In genomic region chr12:87002815-87003214, GRCm38 (mm10) we compare ENCODE assay signal across 23 mouse cellular contexts. TPM values are rescaled to one million over a fixed set of nuclear protein-coding genes. Genes with fewer than 3 reads are reported as not detected.
DNase-seq lines count a peak whose midpoint lies in the region; ATAC-seq lines count a peak whose summit lies in the region.
"Had no signal": no experiment of that assay in that cellular context is flagged by ENCODE, and none has a peak within 500 bp of the region (broad histone marks: within the 10 kb centered on the region; RNA-seq: fewer than 3 reads in every experiment).

No protein-coding gene starts in this region.

- no peak overlapping the region for H3K4me2 ChIP-seq in forebrain, embryonic 11.5 days (ENCODE audit: low read depth, low read length, severe bottlenecking)
- no peak overlapping the region for H3K4me2 ChIP-seq in forebrain, embryonic 14.5 days (ENCODE audit: low read length)
- H3K4me2 ChIP-seq in midbrain, embryonic 11.5 days: no peak overlapping the region
- no peak overlapping the region for H3K4me2 ChIP-seq in midbrain, embryonic 16.5 days (ENCODE audit: low read length)
- H3K4me2 ChIP-seq: embryonic facial prominence, embryonic 13.5 days; embryonic facial prominence, embryonic 15.5 days; forebrain, embryonic 13.5 days had no signal

- no peaks in the 10 kb centered on the region for H3K4me1 ChIP-seq in forebrain, embryonic 11.5 days (replicated peaks; ENCODE audit: control insufficient read depth, insufficient read depth, low read length)
- no peaks in the 10 kb centered on the region; the same call in 1 of the 2 replicates for H3K4me1 ChIP-seq in forebrain, embryonic 14.5 days (ENCODE audit: control insufficient read depth, insufficient read depth, low read length)
- H3K4me1 ChIP-seq in midbrain, embryonic 11.5 days (ENCODE audit: control insufficient read depth, insufficient read depth, low read length): no peaks in the 10 kb centered on the region
- peaks cover 15% of the 10 kb centered on the region for H3K4me1 ChIP-seq in midbrain, embryonic 16.5 days (ENCODE audit: control insufficient read depth, insufficient read depth, low read length)
- H3K4me1 ChIP-seq: embryonic facial prominence, embryonic 15.5 days had no signal

- H3K27ac ChIP-seq in forebrain, embryonic 11.5 days (ENCODE audit: low read depth, low read length): no peak overlapping the region
- no peak overlapping the region for H3K27ac ChIP-seq in forebrain, embryonic 14.5 days (ENCODE audit: low read depth, low read length)
- no peak overlapping the region for H3K27ac ChIP-seq in midbrain, embryonic 11.5 days (ENCODE audit: low read depth, low read length)
- no peak overlapping the region for H3K27ac ChIP-seq in midbrain, embryonic 16.5 days (ENCODE audit: low read length)
- H3K27ac ChIP-seq: embryonic facial prominence, embryonic 13.5 days; embryonic facial prominence, embryonic 15.5 days; forebrain, embryonic 10.5 days; forebrain, embryonic 13.5 days had no signal

- no peak overlapping the region for H3K4me3 ChIP-seq in forebrain, embryonic 11.5 days (ENCODE audit: low read depth, low read length)
- H3K4me3 ChIP-seq in forebrain, embryonic 14.5 days (ENCODE audit: low read depth, low read length): no peak overlapping the region
- no peak overlapping the region for H3K4me3 ChIP-seq in midbrain, embryonic 11.5 days (ENCODE audit: low read depth, low read length)
- no peak overlapping the region for H3K4me3 ChIP-seq in midbrain, embryonic 16.5 days (ENCODE audit: low read depth, low read length)
- H3K4me3 ChIP-seq: embryonic facial prominence, embryonic 13.5 days; embryonic facial prominence, embryonic 15.5 days; erythroblast, embryonic 14.5 days; forebrain, embryonic 10.5 days; forebrain, embryonic 13.5 days had no signal

- WGBS in forebrain, embryonic 11.5 days: 81% methylated on average over 7 of the region's 7 CpGs
- 77% methylated on average over 7 of the region's 7 CpGs for WGBS in forebrain, embryonic 14.5 days
- 79% methylated on average over 7 of the region's 7 CpGs for WGBS in midbrain, embryonic 11.5 days
- 66% methylated on average over 7 of the region's 7 CpGs for WGBS in midbrain, embryonic 16.5 days

- H3K27me3 ChIP-seq in forebrain, embryonic 11.5 days (ENCODE audit: control insufficient read depth, insufficient read depth, low read length): no peaks in the 10 kb centered on the region
- H3K27me3 ChIP-seq in forebrain, embryonic 14.5 days (replicated peaks; ENCODE audit: control insufficient read depth, insufficient read depth, low read length): no peaks in the 10 kb centered on the region
- H3K27me3 ChIP-seq in midbrain, embryonic 11.5 days (ENCODE audit: control insufficient read depth, insufficient read depth, low read length): no peaks in the 10 kb centered on the region
- H3K27me3 ChIP-seq in midbrain, embryonic 16.5 days (ENCODE audit: control insufficient read depth, insufficient read depth, low read depth, low read length): no peaks in the 10 kb centered on the region
- H3K27me3 ChIP-seq: embryonic facial prominence, embryonic 13.5 days; embryonic facial prominence, embryonic 15.5 days; forebrain, embryonic 13.5 days had no signal

- DNase-seq in forebrain, embryonic 11.5 days (ENCODE audit: low spot score): peak; percentile 45
- DNase-seq in forebrain, embryonic 14.5 days (ENCODE audit: low spot score): no peak
- peak; percentile 76 for DNase-seq in midbrain, embryonic 11.5 days (ENCODE audit: low spot score, missing footprints)
- no peak for DNase-seq in MN1 (ENCODE audit: low spot score)
- DNase-seq: adrenal gland, adult 2 months; adrenal gland, postnatal 10 days; adrenal gland, postnatal 25 days; B cell, adult 2 months; cerebellum, adult 11 months; cerebellum, adult 18-20 months; cerebellum, adult 8-10 months; cerebellum, adult 9-11 months; cerebellum, postnatal 36 days; embryo, embryonic 11 days had no signal

- H3K9me3 ChIP-seq in forebrain, embryonic 11.5 days (ENCODE audit: control insufficient read depth, low read length): no peaks in the 10 kb centered on the region
- H3K9me3 ChIP-seq in forebrain, embryonic 14.5 days (replicated peaks; ENCODE audit: control insufficient read depth, low read length): no peaks in the 10 kb centered on the region
- H3K9me3 ChIP-seq in midbrain, embryonic 11.5 days (ENCODE audit: control insufficient read depth, low read length): no peaks in the 10 kb centered on the region
- H3K9me3 ChIP-seq in midbrain, embryonic 16.5 days (replicated peaks; ENCODE audit: control insufficient read depth, low read length, poor library complexity, severe bottlenecking): no peaks in the 10 kb centered on the region
- H3K9me3 ChIP-seq: embryonic facial prominence, embryonic 13.5 days; embryonic facial prominence, embryonic 15.5 days; forebrain, embryonic 10.5 days; forebrain, embryonic 13.5 days had no signal

- no peak overlapping the region for H3K9ac ChIP-seq in forebrain, embryonic 11.5 days (ENCODE audit: low read length)
- no peak overlapping the region for H3K9ac ChIP-seq in forebrain, embryonic 14.5 days (ENCODE audit: low read length)
- no peak overlapping the region for H3K9ac ChIP-seq in midbrain, embryonic 11.5 days (ENCODE audit: low read length)
- no peak overlapping the region for H3K9ac ChIP-seq in midbrain, embryonic 16.5 days (ENCODE audit: low read depth, low read length)
- H3K9ac ChIP-seq: embryonic facial prominence, embryonic 13.5 days; embryonic facial prominence, embryonic 15.5 days; forebrain, embryonic 13.5 days had no signal

- ATAC-seq in forebrain, embryonic 11.5 days (replicated peaks; ENCODE audit: low FRiP score): no peak
- ATAC-seq in forebrain, embryonic 14.5 days: no peak
- no peak for ATAC-seq in midbrain, embryonic 11.5 days (ENCODE audit: low FRiP score)
- ATAC-seq in midbrain, embryonic 16.5 days: no peak
- ATAC-seq: CD4-positive, CD25-positive, alpha-beta regulatory T cell, adult 4 months; forebrain, embryonic 13.5 days; forebrain, embryonic 16.5 days; Patski had no signal

- no peaks in the 10 kb centered on the region for H3K36me3 ChIP-seq in forebrain, embryonic 11.5 days (ENCODE audit: control insufficient read depth, insufficient read depth, low read length)
- H3K36me3 ChIP-seq in forebrain, embryonic 14.5 days (ENCODE audit: control insufficient read depth, insufficient read depth, low read length): no peaks in the 10 kb centered on the region
- H3K36me3 ChIP-seq in midbrain, embryonic 11.5 days (ENCODE audit: control insufficient read depth, insufficient read depth, low read length): no peaks in the 10 kb centered on the region
- no peaks in the 10 kb centered on the region for H3K36me3 ChIP-seq in midbrain, embryonic 16.5 days (ENCODE audit: control insufficient read depth, insufficient read depth, low read length)
- H3K36me3 ChIP-seq: embryonic facial prominence, embryonic 13.5 days; embryonic facial prominence, embryonic 15.5 days; forebrain, embryonic 10.5 days had no signal

RNA-seq across cellular contexts. Expression of gene Zdhhc22, which starts 12.6 kb away (rescaled TPM):
- 0.15 and 0.17 TPM in 2 replicates for polyA plus RNA-seq in forebrain, embryonic 11.5 days (2014; fragmentation: Nextera tagmentation; extraction: Ambion mirVana)
- polyA plus RNA-seq in forebrain, embryonic 14.5 days (2014; fragmentation: Nextera tagmentation; extraction: Ambion mirVana): 4.3 and 5.5 TPM in 2 replicates
- polyA plus RNA-seq in midbrain, embryonic 11.5 days (2014; fragmentation: Nextera tagmentation; extraction: Ambion mirVana): 0.41 and 0.51 TPM in 2 replicates
- polyA plus RNA-seq in midbrain, embryonic 16.5 days (2015; fragmentation: Nextera tagmentation; extraction: Ambion mirVana): 24.4 and 28.1 TPM in 2 replicates
- polyA plus RNA-seq: erythroblast, embryonic 14.5 days; forebrain, embryonic 10.5 days; Patski had no signal

RNA-seq across cellular contexts. Expression of gene Tmem63c, which starts 18.3 kb away (rescaled TPM):
- 0.25 and 0.32 TPM in 2 replicates for polyA plus RNA-seq in forebrain, embryonic 11.5 days (2014; fragmentation: Nextera tagmentation; extraction: Ambion mirVana)
- polyA plus RNA-seq in forebrain, embryonic 14.5 days (2014; fragmentation: Nextera tagmentation; extraction: Ambion mirVana): 5.9 and 8.9 TPM in 2 replicates
- 0.64 and 0.77 TPM in 2 replicates for polyA plus RNA-seq in midbrain, embryonic 11.5 days (2014; fragmentation: Nextera tagmentation; extraction: Ambion mirVana)
- 12.9 and 13.7 TPM in 2 replicates for polyA plus RNA-seq in midbrain, embryonic 16.5 days (2015; fragmentation: Nextera tagmentation; extraction: Ambion mirVana)
- polyA plus RNA-seq: erythroblast, embryonic 14.5 days; Patski had no signal

RNA-seq across cellular contexts. Expression of gene Cipc, which starts 56.0 kb away (rescaled TPM):
- 46.5 and 48.7 TPM in 2 replicates for polyA plus RNA-seq in forebrain, embryonic 11.5 days (2014; fragmentation: Nextera tagmentation; extraction: Ambion mirVana)
- polyA plus RNA-seq in forebrain, embryonic 14.5 days (2014; fragmentation: Nextera tagmentation; extraction: Ambion mirVana): 47.5 and 57.0 TPM in 2 replicates
- polyA plus RNA-seq in midbrain, embryonic 11.5 days (2014; fragmentation: Nextera tagmentation; extraction: Ambion mirVana): 37.9 and 38.4 TPM in 2 replicates
- polyA plus RNA-seq in midbrain, embryonic 16.5 days (2015; fragmentation: Nextera tagmentation; extraction: Ambion mirVana): 56.6 and 57.8 TPM in 2 replicates

Comparison
In these comparisons a context has a peak if more than half of its experiments do, and no peak if none do; other contexts are left out.
1. DNase-seq: peak in forebrain, embryonic 11.5 days (single experiment) and midbrain, embryonic 11.5 days (single experiment); none in forebrain, embryonic 14.5 days (single experiment) and MN1 (single experiment).